Mouse (Mus musculus) liver, adult 2 months (tissue): ENCODE data around the gene Tmem25.

ENCODE experiments used
- CTCF ChIP-seq: fragments of 200-500 bp; IDR thresholded peaks from 2 replicates; pipeline ENCODE4 v1.5.1; 2011; ENCODE audit warnings: low read depth, low read length, control low read depth
- POLR2A ChIP-seq: fragments of 200-500 bp; IDR thresholded peaks from 2 replicates; pipeline ENCODE4 v1.6.1; 2011; ENCODE audit warnings: low read length, control low read depth; ENCODE audit not compliant: insufficient read depth; ENCODE audit errors: extremely low read depth

- no peak for TF ChIP-seq CTCF
- TF ChIP-seq POLR2A = no peak
Measured at GRCm38 (mm10) chr9:44792842-44793241, 6.3 kb downstream of the Tmem25 start.
